Mouse (Mus musculus) hindbrain, embryonic 15.5 days (tissue): ENCODE results near the gene Gm47985. TPM values are rescaled to one million over a fixed set of nuclear protein-coding genes. Genes with fewer than 3 reads are reported as not detected.

ENCODE experiments used
- ATAC-seq: fragments of 200-750 bp; cut with Nextera tagmentation; 2 replicates; pipeline ENCODE4 v1.8.0; 2017; ENCODE audit warnings: low read depth, moderate number of reproducible peaks, moderate TSS enrichment; ENCODE audit not compliant: low FRiP score
- H3K27ac ChIP-seq: fragments of 300-500 bp; sonication (generic); replicated peaks from 2 replicates; pipeline ENCODE4 v1.5.1; 2015; ENCODE audit warnings: mild to moderate bottlenecking, inconsistent platforms
- H3K27me3 ChIP-seq: fragments of 300-500 bp; sonication (generic); 2 replicates; pipeline ENCODE4 v1.6.1; 2015; ENCODE audit warnings: control low read depth, inconsistent platforms
- H3K36me3 ChIP-seq: fragments of 300-500 bp; sonication (generic); 2 replicates; pipeline ENCODE4 v1.6.1; 2015; ENCODE audit warnings: control low read depth, inconsistent platforms
- H3K4me1 ChIP-seq: fragments of 300-500 bp; sonication (generic); replicated peaks from 2 replicates; pipeline ENCODE4 v1.6.1; 2015; ENCODE audit warnings: control low read depth, inconsistent platforms
- H3K4me2 ChIP-seq: fragments of 300-500 bp; sonication (generic); 2 replicates; pipeline ENCODE4 v1.6.1; 2015; ENCODE audit warnings: moderate library complexity, mild to moderate bottlenecking, inconsistent platforms
- H3K4me3 ChIP-seq: fragments of 300-500 bp; sonication (generic); 2 replicates; pipeline ENCODE4 v1.5.1; 2015; ENCODE audit warnings: mild to moderate bottlenecking, inconsistent platforms
- H3K9ac ChIP-seq: fragments of 300-500 bp; sonication (generic); 2 replicates; pipeline ENCODE4 v1.6.1; 2015; ENCODE audit warnings: inconsistent platforms
- H3K9me3 ChIP-seq: fragments of 300-500 bp; sonication (generic); 2 replicates; pipeline ENCODE4 v1.6.1; 2016; ENCODE audit warnings: control low read depth, inconsistent platforms
- WGBS: fragments of 180-500 bp; shearing (Covaris S2); methylation state at CpG from one replicate; pipeline ENCODE4 v1.1.7; 2015; 5-methylcytosine and 5-hydroxymethylcytosine counted together
- polyA plus RNA-seq: library from polyadenylated mRNA; unstranded; fragments of >200 nt; fragmentation: Nextera tagmentation; extraction: Ambion mirVana; gene quantifications from 2 replicates; pipeline ENCODE4 v1.2.1, GENCODE M21; 2015

Gene Gm47985
- polyA plus RNA-seq, 1 experiment from 2014 or later: not detected

DNA sequence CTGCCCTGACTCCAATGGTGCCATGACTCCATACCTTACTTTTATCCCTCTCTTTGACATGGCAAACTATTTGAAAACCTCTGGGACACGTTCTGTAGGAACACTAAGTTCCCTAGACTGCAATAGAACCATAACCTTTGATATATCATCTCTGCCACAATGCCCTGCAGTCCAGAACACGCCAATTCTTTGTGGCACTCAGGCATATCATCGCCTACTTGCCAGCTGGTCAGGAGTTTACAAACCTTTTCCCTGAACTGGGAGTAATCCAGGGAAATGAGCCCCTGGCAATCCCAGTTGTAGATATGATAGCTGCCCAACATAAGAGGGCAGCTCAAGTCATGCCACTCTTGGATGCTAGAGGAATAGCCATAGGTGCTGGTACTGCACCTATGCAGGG lies 50.0 kb downstream of the Gm47985 start:
- WGBS: 84% methylated on average over 3 of the region's 3 CpGs
- Histone ChIP-seq H3K27me3 (no peaks in the 10 kb centered on the region), H3K9me3 (no peaks in the 10 kb centered on the region), H3K4me2 (no peak overlapping the region), H3K36me3 (no peaks in the 10 kb centered on the region), H3K4me3 (no peak overlapping the region), H3K4me1 (no peaks in the 10 kb centered on the region), H3K9ac (no peak overlapping the region), H3K27ac (no peak overlapping the region)
- no peak for ATAC-seq

- no peaks in the 10 kb centered on the region for H3K9me3 ChIP-seq
- no peak overlapping the region for H3K4me2 ChIP-seq
- H3K4me1 ChIP-seq: no peaks in the 10 kb centered on the region
- no peak for ATAC-seq
- 93% methylated on average over 3 of the region's 3 CpGs for WGBS
- H3K36me3 ChIP-seq: no peaks in the 10 kb centered on the region
- no peaks in the 10 kb centered on the region for H3K27me3 ChIP-seq
- no peak overlapping the region for H3K9ac ChIP-seq
- no peak overlapping the region for H3K4me3 ChIP-seq
- no peak overlapping the region for H3K27ac ChIP-seq
These were observed 51.4 kb downstream of the Gm47985 start for GRCm38 (mm10) chr1:151233756-151234155.

Other genes starting within 250 kb of the Gm47985 start
- gene Hmcn1, start 189.1 kb upstream of the Gm47985 start, polyA plus RNA-seq: 1.3 and 2.0 TPM in 2 replicates
- gene Gm8947, start 9.8 kb downstream of the Gm47985 start, polyA plus RNA-seq: not detected in 2 replicates
- gene Gm47995, start 15.9 kb downstream of the Gm47985 start, polyA plus RNA-seq: not detected in 2 replicates
- gene 3110040M04Rik, start 21.6 kb downstream of the Gm47985 start, polyA plus RNA-seq: not detected in 2 replicates
- not detected in 2 replicates for gene Gm47996, start 27.6 kb downstream of the Gm47985 start, polyA plus RNA-seq
- gene Ivns1abp, start 161.9 kb downstream of the Gm47985 start, polyA plus RNA-seq: 223 and 225 TPM in 2 replicates
- gene Swt1, start 245.9 kb downstream of the Gm47985 start, polyA plus RNA-seq: 11.5 and 17.9 TPM in 2 replicates
- gene Trmt1l, start 246.0 kb downstream of the Gm47985 start, polyA plus RNA-seq: 44.9 and 45.1 TPM in 2 replicates